11 mouse cellular contexts compared by ENCODE assay signal in genomic region chr4:102979385-102979784, GRCm38 (mm10). TPM values are rescaled to one million over a fixed set of nuclear protein-coding genes. Genes with fewer than 3 reads are reported as not detected.
A peak's percentile ranks its signal among the peaks of the same experiment; 100 is the strongest.
DNase-seq lines count a peak whose midpoint lies in the region; ATAC-seq and TF ChIP-seq lines count a peak whose summit lies in the region.
"Had no signal": no experiment of that assay in that cellular context is flagged by ENCODE, and none has a peak within 500 bp of the region (broad histone marks: within the 10 kb centered on the region; RNA-seq: fewer than 3 reads in every experiment).

No protein-coding gene starts in this region.

- no peaks in the 10 kb centered on the region for H3K9me3 ChIP-seq in lung, postnatal 0 days (ENCODE audit: low read length)
- no peaks in the 10 kb centered on the region for H3K9me3 ChIP-seq in limb, embryonic 13.5 days
- H3K9me3 ChIP-seq in stomach, embryonic 15.5 days, result no peaks in the 10 kb centered on the region

- no peaks in the 10 kb centered on the region for H3K27me3 ChIP-seq in lung, postnatal 0 days (replicated peaks; ENCODE audit: insufficient read depth, low read length)
- peaks cover 26% of the 10 kb centered on the region for H3K27me3 ChIP-seq in limb, embryonic 13.5 days
- H3K27me3 ChIP-seq in stomach, embryonic 15.5 days (replicated peaks), result no peaks in the 10 kb centered on the region

- H3K36me3 ChIP-seq in lung, postnatal 0 days (ENCODE audit: insufficient read depth, low read length), result no peaks in the 10 kb centered on the region
- H3K36me3 ChIP-seq in limb, embryonic 13.5 days, result no peaks in the 10 kb centered on the region
- no peaks in the 10 kb centered on the region for H3K36me3 ChIP-seq in stomach, embryonic 15.5 days

- TF ChIP-seq EP300 in lung, postnatal 0 days (IDR thresholded peaks at IDR 0.05), result no peak

- intact Hi-C loops in gastrocnemius, adult 2 months (cut with DNase I), result no loop called here
- intact Hi-C loops in gastrocnemius, postnatal 36 days (cut with DNase I), result loop anchor here (10.0 kb wide), 1 partner anchor 495 kb away; no protein-coding TSS in a partner anchor

- TF ChIP-seq CTCF in gastrocnemius, adult 2 months (IDR thresholded peaks at IDR 0.05), result no peak
- 0 out of 2 replicates have a peak, but pooled peaks have one; percentile 27 for TF ChIP-seq CTCF in lung, postnatal 0 days (IDR thresholded peaks at IDR 0.05)

- H3K4me1 ChIP-seq in lung, postnatal 0 days (ENCODE audit: insufficient read depth, low read depth, low read length), result peaks cover 7% of the 10 kb centered on the region; the same call in 1 of the 2 replicates
- peaks cover 12% of the 10 kb centered on the region for H3K4me1 ChIP-seq in limb, embryonic 13.5 days
- H3K4me1 ChIP-seq in stomach, embryonic 15.5 days, result peaks cover 4% of the 10 kb centered on the region; the same call in 1 of the 2 replicates

- DNase-seq in gastrocnemius, adult 2 months, result no peak
- no peak for DNase-seq in gastrocnemius, postnatal 36 days
- peak; percentile 26 for DNase-seq in lung, postnatal 0 days (ENCODE audit: low spot score)
- DNase-seq in lung, adult 18-20 months, result no peak
- no peak for DNase-seq in adipocyte (ENCODE audit: low spot score)
- no peak for DNase-seq in ovary, postnatal 10 days (ENCODE audit: low spot score)
- DNase-seq: B cell, adult 2 months; cerebellum, postnatal 36 days had no signal

- H3K9ac ChIP-seq in lung, postnatal 0 days (replicated peaks; ENCODE audit: low read depth), result no peak overlapping the region
- no peak overlapping the region for H3K9ac ChIP-seq in limb, embryonic 13.5 days
- H3K9ac ChIP-seq in stomach, embryonic 15.5 days, result no peak overlapping the region

- H3K27ac ChIP-seq in gastrocnemius, adult 2 months, result no peak overlapping the region
- H3K27ac ChIP-seq in lung, postnatal 0 days (ENCODE audit: low read length), result no peak overlapping the region
- H3K27ac ChIP-seq in limb, embryonic 13.5 days, result no peak overlapping the region
- H3K27ac ChIP-seq in stomach, embryonic 15.5 days, result no peak overlapping the region

- peak overlapping the region; percentile 52; the same call in 1 of the 2 replicates for H3K4me2 ChIP-seq in lung, postnatal 0 days (replicated peaks; ENCODE audit: low read depth, low read length)
- H3K4me2 ChIP-seq in limb, embryonic 13.5 days (replicated peaks), result peak overlapping the region; percentile 81
- H3K4me2 ChIP-seq in stomach, embryonic 15.5 days, result peak overlapping the region; percentile 53; the same call in 1 of the 2 replicates

- ATAC-seq in lung, postnatal 0 days, result no peak
- no peak for ATAC-seq in limb, embryonic 13.5 days (ENCODE audit: low FRiP score, low read depth)
- no peak for ATAC-seq in stomach, embryonic 15.5 days (ENCODE audit: insufficient read depth, low FRiP score, low read depth)

- peak overlapping the region; percentile 49 for H3K4me3 ChIP-seq in gastrocnemius, adult 2 months
- peak overlapping the region; percentile 20; the same call in 1 of the 2 replicates for H3K4me3 ChIP-seq in lung, postnatal 0 days (ENCODE audit: low read depth, low read length)
- H3K4me3 ChIP-seq in limb, embryonic 13.5 days, result no peak overlapping the region
- H3K4me3 ChIP-seq in stomach, embryonic 15.5 days (replicated peaks), result no peak overlapping the region

- 53% methylated on average over 5 of the region's 5 CpGs for WGBS in lung, postnatal 0 days
- WGBS in limb, embryonic 13.5 days, result 60% methylated on average over 5 of the region's 5 CpGs
- 58% methylated on average over 5 of the region's 5 CpGs for WGBS in stomach, embryonic 15.5 days

RNA-seq across cellular contexts. Expression of gene Tctex1d1, which starts 1.0 kb away (rescaled TPM):
- not detected for total RNA-seq in gastrocnemius, adult 2 months (2021)
- total RNA-seq in gastrocnemius, postnatal 36 days (2021), result under 1 TPM in 1 of 2 experiments, not detected in 1; 0.36 TPM
- polyA plus RNA-seq in lung, postnatal 0 days (2015; fragmentation: Nextera tagmentation; extraction: Ambion mirVana), result 0.31 and 0.61 TPM in 2 replicates
- polyA plus RNA-seq in limb, embryonic 13.5 days (2015; fragmentation: Nextera tagmentation; extraction: Ambion mirVana), result 0.59 and 1.1 TPM in 2 replicates
- polyA plus RNA-seq in stomach, embryonic 15.5 days (2015; fragmentation: Nextera tagmentation; extraction: Ambion mirVana), result 1.1 and 1.8 TPM in 2 replicates
- total RNA-seq: gastrocnemius, adult 8-10 months had no signal

RNA-seq across cellular contexts. Expression of gene Insl5, which starts 47.3 kb away (rescaled TPM):
- total RNA-seq in gastrocnemius, adult 2 months (2021), result not detected
- not detected for total RNA-seq in gastrocnemius, postnatal 36 days (2021)
- polyA plus RNA-seq in lung, postnatal 0 days (2015; fragmentation: Nextera tagmentation; extraction: Ambion mirVana), result not detected in 2 replicates
- polyA plus RNA-seq in limb, embryonic 13.5 days (2015; fragmentation: Nextera tagmentation; extraction: Ambion mirVana), result not detected in 2 replicates
- not detected in 2 replicates for polyA plus RNA-seq in stomach, embryonic 15.5 days (2015; fragmentation: Nextera tagmentation; extraction: Ambion mirVana)
- total RNA-seq: gastrocnemius, adult 8-10 months had no signal

Comparison
In these comparisons a context has a peak if more than half of its experiments do, and no peak if none do; other contexts are left out.
1. H3K4me3 ChIP-seq: peak in gastrocnemius, adult 2 months (single experiment) and lung, postnatal 0 days (single experiment); none in limb, embryonic 13.5 days (single experiment) and stomach, embryonic 15.5 days (single experiment).
2. Peak in every context shown above with its lines, with median percentiles within 50 percentile points of each other: H3K4me2 ChIP-seq.